In the genomic region with DNA sequence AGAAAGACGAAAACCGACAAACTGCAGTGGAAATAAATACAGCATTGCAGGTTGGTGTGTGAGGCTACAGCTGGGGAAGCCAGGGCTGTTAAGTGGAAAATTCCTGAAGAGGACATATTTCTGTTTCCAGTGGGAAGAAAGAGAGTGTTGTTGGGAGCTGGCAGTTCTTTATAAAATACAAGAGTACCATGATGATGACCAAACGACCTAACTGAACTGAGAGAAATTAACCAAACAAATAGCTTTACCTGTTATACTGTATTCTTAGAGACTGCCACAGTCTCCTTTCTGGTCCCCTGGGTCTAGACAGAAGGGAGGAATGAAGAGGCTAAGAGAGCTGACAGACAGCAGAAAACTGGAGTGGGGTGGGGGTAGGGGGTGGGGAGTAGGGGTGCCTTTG, we compare ENCODE assay signal across 17 mouse cellular contexts.
DNase-seq lines count a peak whose midpoint lies in the region; ATAC-seq lines count a peak whose summit lies in the region.
"Had no signal": no experiment of that assay in that cellular context is flagged by ENCODE, and none has a peak within 500 bp of the region (broad histone marks: within the 10 kb centered on the region; RNA-seq: fewer than 3 reads in every experiment).

No protein-coding gene starts in this region.

- peaks cover 14% of the 10 kb centered on the region for H3K4me1 ChIP-seq in heart, embryonic 13.5 days
- H3K4me1 ChIP-seq in embryonic facial prominence, embryonic 10.5 days = peaks cover 30% of the 10 kb centered on the region
- peaks cover 4% of the 10 kb centered on the region; the same call in 1 of the 2 replicates for H3K4me1 ChIP-seq in hindbrain, embryonic 11.5 days (replicated peaks; ENCODE audit: control insufficient read depth, insufficient read depth, low read length)
- peaks cover 17% of the 10 kb centered on the region for H3K4me1 ChIP-seq in midbrain, embryonic 13.5 days (replicated peaks)
- H3K4me1 ChIP-seq in liver, embryonic 11.5 days (replicated peaks; ENCODE audit: control insufficient read depth, insufficient read depth, low read length) = no peaks in the 10 kb centered on the region
- H3K4me1 ChIP-seq: liver, embryonic 12.5 days; megakaryocyte, embryonic 14.5 days had no signal

- no peak overlapping the region for H3K27ac ChIP-seq in heart, embryonic 13.5 days (replicated peaks)
- peak overlapping the region; percentile 70 for H3K27ac ChIP-seq in embryonic facial prominence, embryonic 10.5 days (replicated peaks)
- peak overlapping the region; percentile 95 for H3K27ac ChIP-seq in hindbrain, embryonic 11.5 days (ENCODE audit: low read depth, low read length)
- H3K27ac ChIP-seq in midbrain, embryonic 13.5 days = peak overlapping the region; percentile 98
- no peak overlapping the region for H3K27ac ChIP-seq in liver, embryonic 11.5 days (ENCODE audit: low read depth, low read length)
- H3K27ac ChIP-seq: heart, embryonic 15.5 days; liver, embryonic 12.5 days had no signal

- no peak for DNase-seq in heart, adult 9 months (ENCODE audit: low spot score in 2 of 2)
- DNase-seq in embryonic facial prominence, embryonic 10.5 days (ENCODE audit: low spot score) = no peak
- no peak for DNase-seq in hindbrain, embryonic 11.5 days (ENCODE audit: low spot score)
- DNase-seq in Muller cell, postnatal 12 days (ENCODE audit: inconsistent ontology term) = no peak
- no peak for DNase-seq in gastrocnemius, adult 18-20 months (ENCODE audit: low spot score)
- DNase-seq in liver, embryonic 11.5 days (ENCODE audit: low spot score) = no peak
- DNase-seq: cerebellum, postnatal 25 days; kidney, adult 11 months; layer of hippocampus, adult 9-11 months; spleen, adult 18-20 months had no signal

- H3K9ac ChIP-seq in heart, embryonic 13.5 days = no peak overlapping the region
- H3K9ac ChIP-seq in hindbrain, embryonic 11.5 days (ENCODE audit: low read depth, low read length) = no peak overlapping the region
- H3K9ac ChIP-seq in midbrain, embryonic 13.5 days (replicated peaks) = no peak overlapping the region; the same call in 1 of the 2 replicates
- no peak overlapping the region for H3K9ac ChIP-seq in liver, embryonic 11.5 days (ENCODE audit: low read depth, low read length)
- H3K9ac ChIP-seq: liver, embryonic 12.5 days had no signal

- no peaks in the 10 kb centered on the region for H3K9me3 ChIP-seq in heart, embryonic 13.5 days
- no peaks in the 10 kb centered on the region for H3K9me3 ChIP-seq in embryonic facial prominence, embryonic 10.5 days
- no peaks in the 10 kb centered on the region for H3K9me3 ChIP-seq in hindbrain, embryonic 11.5 days (ENCODE audit: control insufficient read depth, low read length)
- H3K9me3 ChIP-seq in midbrain, embryonic 13.5 days = no peaks in the 10 kb centered on the region
- no peaks in the 10 kb centered on the region for H3K9me3 ChIP-seq in liver, embryonic 11.5 days (ENCODE audit: control insufficient read depth, low read length)
- H3K9me3 ChIP-seq: heart, embryonic 15.5 days; liver, embryonic 12.5 days had no signal

- ATAC-seq in heart, embryonic 13.5 days (ENCODE audit: extremely low read depth, insufficient number of reproducible peaks, low FRiP score, low TSS enrichment) = no peak
- no peak for ATAC-seq in hindbrain, embryonic 11.5 days (ENCODE audit: low FRiP score)
- ATAC-seq in midbrain, embryonic 13.5 days = no peak
- ATAC-seq in liver, embryonic 11.5 days (replicated peaks; ENCODE audit: low FRiP score) = no peak
- ATAC-seq: activated CD4-positive, CD25-positive, alpha-beta regulatory T cell, adult 4 months; liver, embryonic 12.5 days had no signal

- peak overlapping the region; percentile 59; the same call in 1 of the 2 replicates for H3K4me3 ChIP-seq in heart, embryonic 13.5 days
- H3K4me3 ChIP-seq in embryonic facial prominence, embryonic 10.5 days = peak overlapping the region; percentile 55; the same call in 1 of the 2 replicates
- no peak overlapping the region for H3K4me3 ChIP-seq in hindbrain, embryonic 11.5 days (ENCODE audit: low read depth, low read length)
- H3K4me3 ChIP-seq in midbrain, embryonic 13.5 days (replicated peaks) = peak overlapping the region; percentile 44; the same call in 1 of the 2 replicates
- H3K4me3 ChIP-seq in liver, embryonic 11.5 days (ENCODE audit: low read depth, low read length) = no peak overlapping the region
- H3K4me3 ChIP-seq: liver, embryonic 12.5 days; megakaryocyte, embryonic 14.5 days had no signal

- peak overlapping the region; percentile 77 for H3K4me2 ChIP-seq in heart, embryonic 13.5 days
- peak overlapping the region; percentile 58; the same call in 1 of the 2 replicates for H3K4me2 ChIP-seq in hindbrain, embryonic 11.5 days (replicated peaks; ENCODE audit: low read depth, low read length)
- peak overlapping the region; percentile 65 for H3K4me2 ChIP-seq in midbrain, embryonic 13.5 days (replicated peaks)
- no peak overlapping the region for H3K4me2 ChIP-seq in liver, embryonic 11.5 days

- no peaks in the 10 kb centered on the region for H3K27me3 ChIP-seq in heart, embryonic 13.5 days (replicated peaks)
- no peaks in the 10 kb centered on the region for H3K27me3 ChIP-seq in embryonic facial prominence, embryonic 10.5 days (replicated peaks; ENCODE audit: low read depth, poor library complexity, severe bottlenecking)
- H3K27me3 ChIP-seq in hindbrain, embryonic 11.5 days (ENCODE audit: control insufficient read depth, insufficient read depth, low read length) = no peaks in the 10 kb centered on the region
- H3K27me3 ChIP-seq in midbrain, embryonic 13.5 days = no peaks in the 10 kb centered on the region
- H3K27me3 ChIP-seq in liver, embryonic 11.5 days (replicated peaks; ENCODE audit: control insufficient read depth, insufficient read depth, low read length) = no peaks in the 10 kb centered on the region
- H3K27me3 ChIP-seq: heart, embryonic 15.5 days; megakaryocyte, embryonic 14.5 days had no signal

- H3K36me3 ChIP-seq in heart, embryonic 13.5 days = no peaks in the 10 kb centered on the region
- no peaks in the 10 kb centered on the region for H3K36me3 ChIP-seq in embryonic facial prominence, embryonic 10.5 days (replicated peaks)
- no peaks in the 10 kb centered on the region for H3K36me3 ChIP-seq in hindbrain, embryonic 11.5 days (ENCODE audit: control insufficient read depth, insufficient read depth, low read length)
- no peaks in the 10 kb centered on the region for H3K36me3 ChIP-seq in midbrain, embryonic 13.5 days
- H3K36me3 ChIP-seq in liver, embryonic 11.5 days (ENCODE audit: control insufficient read depth, insufficient read depth, low read length) = no peaks in the 10 kb centered on the region
- H3K36me3 ChIP-seq: G1E; heart, embryonic 15.5 days; liver, embryonic 12.5 days had no signal

- 35% methylated on average over 3 of the region's 3 CpGs for WGBS in heart, embryonic 13.5 days
- 22% methylated on average over 3 of the region's 3 CpGs for WGBS in embryonic facial prominence, embryonic 10.5 days
- 6% methylated on average over 3 of the region's 3 CpGs for WGBS in hindbrain, embryonic 11.5 days
- WGBS in midbrain, embryonic 13.5 days = 4% methylated on average over 3 of the region's 3 CpGs
- 50% methylated on average over 3 of the region's 3 CpGs for WGBS in liver, embryonic 11.5 days

Comparison
In these comparisons a context has a peak if more than half of its experiments do, and no peak if none do; other contexts are left out.
1. H3K27ac ChIP-seq: peak in embryonic facial prominence, embryonic 10.5 days (single experiment), hindbrain, embryonic 11.5 days (single experiment) and midbrain, embryonic 13.5 days (single experiment); none in heart, embryonic 13.5 days (single experiment) and liver, embryonic 11.5 days (single experiment).
2. H3K4me3 ChIP-seq: peak in heart, embryonic 13.5 days (single experiment), embryonic facial prominence, embryonic 10.5 days (single experiment) and midbrain, embryonic 13.5 days (single experiment); none in hindbrain, embryonic 11.5 days (single experiment) and liver, embryonic 11.5 days (single experiment).